Mouse (Mus musculus): ENCODE data around the gene Aar2.

GRCm38 (mm10) chr2:156569261-156569660, 21.9 kb downstream of the Aar2 start:
- no peak for TF ChIP-seq ZC3H11A (IDR thresholded peaks at IDR 0.05; ENCODE audit: borderline replicate concordance, low read depth, low read length)
- TF ChIP-seq HCFC1 (IDR thresholded peaks at IDR 0.05; ENCODE audit: borderline replicate concordance, insufficient read depth, low read length): no peak
- no peak for TF ChIP-seq ZNF384 (IDR thresholded peaks at IDR 0.05; ENCODE audit: low read depth, low read length)
- no peak for TF ChIP-seq MAFK (IDR thresholded peaks at IDR 0.05; ENCODE audit: insufficient read depth, low read depth, low read length)
